Mouse (Mus musculus) cerebellum, adult (tissue): ENCODE results near the gene Leng1.

Experiments used
- ATAC-seq: cut with Nextera tagmentation; 2 replicates; pipeline ENCODE4 v1.9.2; 2017; ENCODE audit warnings: mild to moderate bottlenecking, moderate library complexity, mixed read lengths; ENCODE audit not compliant: insufficient number of reproducible peaks, low FRiP score, low TSS enrichment

Leng1 gene

DNA sequence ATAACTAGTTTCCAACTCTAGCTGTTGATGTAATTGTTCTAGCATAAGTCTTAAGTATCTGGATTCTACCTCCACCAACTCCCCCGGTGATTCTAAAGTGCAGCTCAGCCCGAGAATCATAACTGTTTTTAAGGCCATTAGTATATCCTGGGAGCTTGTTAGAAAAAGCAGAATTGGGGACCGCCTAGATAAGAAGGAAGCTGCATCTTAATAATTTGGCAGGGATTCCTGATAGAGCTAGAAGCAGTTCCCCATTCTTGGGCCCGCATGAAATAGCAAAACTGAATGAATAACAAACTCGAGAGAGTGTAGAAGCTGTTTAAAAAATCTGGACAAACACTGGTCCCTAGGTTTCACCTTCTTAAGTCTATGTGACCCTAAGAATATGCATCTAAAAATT, 22.2 kb downstream of the Leng1 start:
- no peak for ATAC-seq

GRCm38 (mm10) chr7:3630478-3630815, 35.2 kb downstream of the Leng1 start:
- no peak for ATAC-seq

- peak; percentile 80 for ATAC-seq
These were observed 35.8 kb downstream of the Leng1 start, which contains the start of the genes Tfpt and Prpf31 for GRCm38 (mm10) chr7:3629543-3630477. Tfpt (minus strand) TSS chr7:3629929. Prpf31 (plus strand) TSS chr7:3629985.

GRCm38 (mm10) chr7:3629030-3629429, 36.6 kb downstream of the Leng1 start:
- ATAC-seq: 0 out of 2 replicates have a peak, but pooled peaks have one; percentile 5

- ATAC-seq: peak; percentile 98
These were observed 48.2 kb downstream of the Leng1 start, which contains the start of gene Ndufa3 for GRCm38 (mm10) chr7:3617242-3617995. Ndufa3 (plus strand) TSS chr7:3617373.

DNA sequence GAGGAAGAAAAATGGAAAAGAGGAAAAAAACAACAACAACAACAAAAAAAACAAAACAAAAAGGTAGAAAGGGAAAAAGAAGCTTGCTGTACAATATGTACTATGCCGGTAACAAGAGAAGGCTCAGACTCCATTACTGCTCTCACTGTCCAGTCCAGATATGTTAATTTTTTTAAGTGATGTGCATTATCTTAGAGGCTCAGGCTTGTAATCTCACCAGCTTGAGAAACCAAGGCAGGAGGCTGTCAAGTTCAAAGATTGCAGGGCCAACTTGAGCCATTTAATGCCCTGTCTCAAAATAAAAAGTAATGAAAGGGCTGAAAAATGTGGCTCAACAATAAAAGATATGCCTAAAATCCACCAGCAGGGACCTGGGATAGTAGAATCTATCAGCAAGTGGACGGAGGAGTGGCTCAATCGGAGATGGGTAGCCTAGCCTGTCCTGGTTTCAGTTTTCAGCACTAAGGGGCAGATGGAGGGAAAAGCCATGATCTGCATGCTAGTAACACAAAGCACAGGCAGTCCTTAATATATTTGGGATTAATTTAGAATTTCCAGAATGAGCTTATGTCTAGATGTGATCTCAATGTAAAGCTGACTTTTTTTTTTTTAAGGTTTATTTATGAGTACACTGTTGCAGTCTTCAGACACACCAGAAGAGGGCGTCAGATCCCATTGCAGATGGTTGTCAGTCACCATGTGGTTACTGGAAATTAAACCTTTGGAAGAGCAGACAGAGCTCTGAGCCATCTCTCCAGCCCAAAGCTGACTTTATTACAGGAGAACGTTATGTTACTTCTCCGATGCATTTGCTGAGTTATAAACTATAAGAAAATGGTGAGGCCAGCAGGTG, 49.0 kb downstream of the Leng1 start:
- peak; percentile 36; the same call in 1 of the 2 replicates for ATAC-seq

- ATAC-seq: no peak
These were observed 49.6 kb downstream of the Leng1 start, which contains the start of gene Oscar for GRCm38 (mm10) chr7:3616057-3616388. Oscar (minus strand) TSS chr7:3616157.

DNA sequence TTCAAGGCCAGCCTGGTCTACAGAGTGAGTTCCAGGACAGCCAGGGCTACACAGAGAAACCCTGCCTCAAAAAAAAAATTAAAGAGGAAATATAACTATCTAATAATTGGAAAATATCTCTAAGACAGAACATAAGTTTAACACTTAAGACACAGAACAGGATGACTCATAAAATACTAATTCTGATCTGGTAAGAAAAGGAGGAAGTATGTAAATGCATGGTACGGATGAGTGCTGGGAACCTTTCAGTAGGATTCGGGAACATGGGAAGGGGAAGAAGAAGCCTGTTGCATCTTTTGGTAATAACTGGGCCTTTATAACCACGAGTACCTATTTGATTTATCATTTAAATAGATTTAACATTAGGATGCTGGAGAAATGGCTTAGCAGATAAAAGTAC, 51.6 kb downstream of the Leng1 start:
- ATAC-seq: no peak

DNA sequence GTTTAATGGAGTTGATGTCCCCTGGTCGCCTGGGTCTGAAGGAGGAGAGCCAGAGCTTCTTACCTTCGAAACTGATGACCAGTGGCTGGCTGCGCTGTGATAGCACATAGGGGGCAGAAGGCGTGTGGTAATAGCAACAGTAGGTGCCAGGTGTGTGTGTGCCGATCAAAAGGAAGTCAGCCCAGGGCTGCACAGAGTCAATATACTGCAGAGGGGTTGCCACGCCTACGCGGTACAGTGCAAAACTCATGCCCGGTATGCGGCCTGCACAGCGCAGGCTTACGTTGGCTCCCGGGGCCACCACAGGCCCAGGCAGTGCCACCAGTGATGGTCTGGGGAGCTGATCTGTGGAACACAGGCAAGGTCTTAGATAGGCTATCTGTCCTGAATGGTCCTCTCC, 54.6 kb downstream of the Leng1 start:
- ATAC-seq: no peak

- ATAC-seq: no peak
These were observed 55.2 kb downstream of the Leng1 start for GRCm38 (mm10) chr7:3610437-3610836.
